Mouse (Mus musculus) kidney, postnatal 10 days (tissue): ENCODE results near the gene Atg7.
"Not testable (repeated sequence)": the region's sequence is repeated elsewhere in the genome, so short reads cannot be mapped to it uniquely, and the experiment has no call there.

ENCODE experiments used
- DNase-seq: peaks from one replicate; pipeline ENCODE4 v3.0.0; 2021; ENCODE audit warnings: mixed read lengths

Atg7 gene

DNA sequence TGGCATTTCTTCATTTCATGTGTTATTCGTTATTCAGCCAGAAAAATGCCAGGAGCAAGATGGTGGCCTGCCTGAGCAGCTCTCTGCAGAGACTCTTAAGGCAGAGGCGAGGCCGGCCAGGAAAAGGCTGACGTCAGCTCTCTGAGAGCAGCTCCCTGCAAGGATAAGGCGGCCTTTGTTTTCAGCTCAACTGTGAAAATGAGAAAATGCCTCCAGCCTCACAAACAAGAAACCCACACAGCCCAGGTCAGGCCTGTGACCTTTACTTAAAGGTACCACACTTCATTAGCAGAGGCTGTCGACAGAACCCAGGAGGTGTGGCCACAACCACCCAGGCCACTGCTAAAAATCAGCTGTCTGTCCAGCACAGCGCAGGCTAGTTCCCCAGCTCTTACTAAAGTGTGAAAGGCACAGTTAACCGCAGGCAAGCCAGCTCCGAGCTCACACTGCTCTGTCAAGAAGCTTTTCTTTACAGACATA lies 240.4 kb downstream of the Atg7 start:
- peak; percentile 86 for DNase-seq

DNA sequence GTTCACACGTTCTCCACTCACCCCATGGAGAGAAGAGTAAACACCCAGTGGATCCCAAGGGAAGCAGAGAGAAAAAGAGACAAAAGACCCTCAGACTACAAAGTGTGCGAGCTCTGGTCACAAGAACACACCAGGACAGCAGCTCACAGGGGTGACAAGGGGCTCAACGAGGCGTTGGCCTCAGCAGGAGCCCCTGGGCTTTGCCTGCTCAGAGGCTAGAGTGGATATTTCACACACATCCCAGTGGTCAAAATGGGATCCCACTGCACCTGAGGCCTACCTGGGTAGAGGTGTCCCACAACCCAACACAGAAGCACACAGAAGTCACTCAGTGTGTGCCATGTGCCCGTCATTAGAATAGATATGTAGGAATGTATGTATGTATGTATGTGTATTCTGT lies 242.2 kb downstream of the Atg7 start:
- DNase-seq = no peak

DNA sequence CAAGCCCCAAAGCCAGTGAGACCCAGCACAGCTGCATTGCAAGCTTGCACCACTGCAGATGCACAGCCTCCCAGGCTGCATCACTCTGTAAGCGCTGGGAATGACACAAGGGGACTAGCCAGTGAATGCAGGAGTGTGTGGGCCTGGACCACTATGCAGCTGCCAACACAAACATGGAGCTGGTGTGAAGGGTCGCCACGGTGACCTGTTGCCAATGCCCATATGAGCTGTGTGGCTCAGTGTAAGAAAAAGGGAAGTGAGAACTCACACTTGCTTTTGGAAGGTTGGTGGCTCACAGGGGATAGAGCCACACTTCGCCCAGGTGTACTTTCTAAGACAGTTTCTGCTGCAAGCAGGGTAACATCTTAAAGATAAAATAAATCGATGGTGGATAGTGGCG lies 243.1 kb downstream of the Atg7 start:
- DNase-seq = no peak

DNA sequence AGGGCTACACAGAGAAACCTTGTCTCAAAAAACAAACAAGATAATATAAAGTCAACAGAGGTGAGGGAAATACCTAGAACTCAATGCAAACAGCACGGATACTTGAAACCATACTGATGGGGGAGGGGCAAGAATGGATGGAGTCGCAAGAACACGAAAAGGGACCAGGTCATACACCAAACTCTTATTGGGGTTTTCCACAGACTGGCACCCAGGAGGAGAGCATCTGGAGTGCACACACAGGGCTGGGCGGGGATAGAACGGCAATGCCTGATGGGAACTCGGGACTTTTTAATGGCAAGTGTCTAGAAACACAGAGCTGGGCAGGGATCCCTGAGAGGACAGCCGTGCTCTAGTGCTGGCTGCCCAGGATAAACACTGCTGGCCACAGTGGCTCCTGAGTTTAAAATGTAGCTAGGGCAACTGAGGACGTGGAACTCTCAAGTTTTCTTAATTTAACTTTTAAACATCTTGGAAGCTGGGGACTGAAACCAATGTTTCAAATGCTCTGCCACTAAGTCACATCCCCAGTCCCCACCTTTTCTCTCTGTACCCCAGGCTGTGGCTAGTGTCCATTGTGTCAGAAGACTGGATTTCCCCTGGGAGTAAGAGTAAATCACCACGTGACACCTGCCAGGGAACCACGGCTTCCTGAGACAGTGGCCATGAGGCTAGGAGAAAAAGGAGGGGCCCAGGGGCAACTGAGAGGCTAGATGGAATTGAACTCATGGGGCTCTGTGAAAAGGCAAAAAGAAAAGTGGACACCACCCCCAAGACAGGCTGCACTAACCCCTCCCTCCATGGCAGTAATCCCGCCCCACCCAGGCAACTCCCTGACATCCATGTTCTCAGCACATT lies 243.8 kb downstream of the Atg7 start:
- DNase-seq = no peak

DNA sequence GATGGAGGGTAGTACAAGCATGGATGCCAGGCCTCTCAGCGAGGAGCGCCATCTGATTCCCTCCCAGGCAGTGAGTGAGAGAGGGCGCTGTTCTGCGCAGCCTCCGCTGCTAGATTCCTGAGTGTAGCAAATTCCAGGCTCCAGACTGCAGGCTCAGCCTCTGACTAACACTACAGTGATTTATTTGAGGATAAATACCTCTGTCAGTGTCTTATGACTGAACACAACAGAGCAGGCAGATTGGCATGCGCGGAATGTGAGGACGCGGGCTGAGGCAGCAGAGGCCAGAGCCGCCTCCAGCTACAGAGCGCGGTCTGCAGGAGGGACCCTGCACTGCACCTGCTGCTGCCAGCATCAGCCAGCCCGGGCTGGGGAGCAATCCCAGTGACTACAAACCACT lies 246.0 kb downstream of the Atg7 start:
- peak; percentile 93 for DNase-seq

DNA sequence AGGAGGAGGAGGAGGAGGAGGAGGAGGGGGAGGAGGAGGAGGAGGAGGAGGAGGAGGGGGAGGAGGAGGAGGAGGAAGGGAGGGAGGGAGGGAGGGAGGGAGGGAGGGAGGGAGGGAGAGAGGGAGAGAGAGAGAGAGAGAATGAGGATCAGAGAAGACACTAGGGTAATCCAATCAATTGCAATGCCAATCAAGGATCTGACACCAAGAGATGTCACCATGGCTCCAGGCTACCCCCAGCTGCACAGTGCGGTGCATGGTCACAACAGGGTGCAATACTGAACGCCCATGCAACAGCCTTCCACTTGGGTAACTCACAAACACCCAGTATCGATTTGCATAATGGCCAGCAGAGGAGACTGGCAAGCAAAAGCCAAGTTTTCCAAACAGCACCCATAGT lies 247.1 kb downstream of the Atg7 start:
- not testable (repeated sequence) for DNase-seq

DNA sequence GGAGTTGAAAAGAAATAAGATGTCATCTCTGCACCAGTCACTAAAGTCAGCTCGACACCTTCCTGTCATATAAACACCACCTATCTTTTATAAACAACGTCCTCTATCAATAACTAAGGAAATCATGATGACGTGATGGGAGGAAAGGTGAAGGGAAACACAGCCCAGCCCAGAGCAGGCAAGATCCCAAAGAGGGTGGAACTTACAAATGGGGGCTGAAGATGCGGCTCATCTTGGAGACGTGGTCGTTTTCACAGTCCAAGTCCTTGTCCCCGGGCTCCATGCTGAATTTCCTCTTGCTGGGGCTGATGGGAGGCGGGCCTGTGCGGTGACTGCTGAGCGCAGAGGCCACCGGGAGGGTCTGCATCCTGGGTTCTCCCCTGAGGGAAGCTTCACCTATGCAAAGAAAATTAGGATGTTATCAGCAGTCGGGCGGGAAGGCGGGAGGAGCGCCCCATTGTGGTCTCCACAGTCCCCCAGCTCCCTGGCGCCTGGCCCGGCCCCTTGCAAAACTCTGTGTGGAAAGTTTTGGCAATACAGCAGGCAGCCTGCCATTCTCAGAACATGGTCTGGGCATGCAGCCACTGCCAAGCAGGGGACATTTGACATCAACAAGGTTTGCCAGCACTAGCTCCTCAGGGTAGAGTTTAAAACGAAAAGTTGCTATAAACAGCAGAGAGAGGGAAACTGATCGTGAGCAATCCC lies 247.7 kb downstream of the Atg7 start:
- DNase-seq = peak; percentile 86

DNA sequence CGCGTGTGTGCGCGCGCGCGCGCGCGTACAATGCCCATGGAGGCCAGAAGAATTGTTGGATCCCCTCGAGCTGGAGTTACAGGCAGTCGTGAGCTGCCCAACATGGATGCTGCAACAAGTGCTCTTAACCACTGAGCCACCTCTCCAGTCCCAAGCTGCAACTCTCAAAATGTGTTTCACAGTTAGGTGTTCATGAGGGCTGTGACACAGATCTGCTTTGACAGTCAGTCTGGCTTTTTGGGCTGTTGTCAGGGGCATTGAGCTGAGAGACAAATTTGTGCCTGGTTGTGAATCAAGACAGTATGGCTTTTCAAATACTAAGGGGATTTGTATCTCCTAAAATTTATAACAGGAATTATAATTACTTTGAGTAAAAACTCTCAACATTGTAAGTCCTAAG lies 248.4 kb downstream of the Atg7 start:
- no peak for DNase-seq

DNA sequence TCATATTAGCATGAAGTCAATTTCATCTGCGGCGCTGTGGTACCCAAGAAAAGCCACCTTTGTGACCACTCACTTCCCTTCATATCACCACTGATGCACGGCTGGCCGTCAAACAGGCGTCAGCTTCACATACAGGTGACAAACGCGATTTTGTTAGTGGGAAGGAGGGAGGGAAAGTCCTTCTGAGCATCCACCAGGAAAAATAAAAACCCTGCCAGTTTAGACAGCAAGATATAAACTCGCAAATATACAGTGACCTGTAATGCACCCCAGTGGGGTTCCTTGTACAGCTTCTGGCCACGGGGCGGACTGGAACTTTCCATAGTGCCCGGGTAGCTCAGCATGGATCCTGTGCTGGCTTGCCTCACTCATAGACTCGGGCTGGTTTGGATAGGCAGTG lies 248.9 kb downstream of the Atg7 start:
- DNase-seq = no peak

DNA sequence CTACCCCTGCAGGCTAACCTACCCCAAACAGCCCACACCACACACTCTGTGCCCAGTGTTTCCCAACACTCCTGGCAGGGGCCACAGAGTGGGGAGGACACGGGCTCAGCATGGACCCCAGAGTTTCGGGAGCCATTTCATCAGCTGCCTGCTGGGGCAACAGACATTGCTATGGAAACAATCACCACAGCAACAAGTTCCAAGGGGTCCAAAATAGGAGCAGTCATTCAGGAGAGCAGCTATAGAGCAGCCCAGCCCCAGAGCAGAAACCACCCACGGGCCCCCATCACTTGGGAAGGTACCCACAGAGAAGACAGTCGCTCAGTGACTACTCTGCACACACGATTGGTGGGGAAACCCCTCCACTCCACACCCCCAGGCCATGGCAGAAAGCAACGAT lies 249.5 kb downstream of the Atg7 start:
- DNase-seq = no peak

DNA sequence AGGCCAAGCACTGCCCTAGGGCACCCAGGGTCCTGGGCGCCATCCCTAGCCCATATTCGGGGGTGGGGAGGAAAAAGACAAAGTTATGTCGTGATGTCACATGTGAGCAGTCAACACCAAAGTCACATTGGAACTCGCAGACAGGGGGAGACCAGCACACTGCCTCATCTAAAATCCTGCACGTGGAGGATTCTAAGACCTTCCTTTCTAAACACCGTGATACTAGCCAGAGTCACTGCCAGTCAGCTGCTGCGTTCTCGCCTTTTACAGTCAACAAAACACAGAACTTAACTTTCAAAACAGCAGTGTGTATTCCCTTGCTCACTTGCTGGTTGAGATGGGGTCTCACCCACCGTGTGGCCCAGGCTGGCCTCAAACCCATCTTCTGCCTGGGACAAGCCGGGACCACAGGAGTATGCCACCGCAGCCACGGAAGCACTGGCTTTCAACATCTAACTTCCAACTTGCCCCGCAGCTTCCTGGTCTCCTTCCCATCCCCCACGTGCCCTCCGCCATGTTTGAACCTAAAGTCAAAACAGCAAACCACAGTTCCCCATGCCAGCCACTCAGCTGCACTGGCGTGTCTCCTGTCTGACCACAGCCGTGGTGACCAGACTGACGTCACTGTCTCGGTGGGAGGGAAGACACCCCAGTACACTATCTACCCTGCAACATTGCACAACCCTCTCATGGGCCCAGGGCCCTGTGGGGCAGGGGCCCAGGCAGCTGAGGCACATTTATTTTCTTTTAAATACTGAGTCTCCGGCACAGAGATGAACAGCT lies 250.7 kb downstream of the Atg7 start:
- DNase-seq = peak; percentile 58

DNA sequence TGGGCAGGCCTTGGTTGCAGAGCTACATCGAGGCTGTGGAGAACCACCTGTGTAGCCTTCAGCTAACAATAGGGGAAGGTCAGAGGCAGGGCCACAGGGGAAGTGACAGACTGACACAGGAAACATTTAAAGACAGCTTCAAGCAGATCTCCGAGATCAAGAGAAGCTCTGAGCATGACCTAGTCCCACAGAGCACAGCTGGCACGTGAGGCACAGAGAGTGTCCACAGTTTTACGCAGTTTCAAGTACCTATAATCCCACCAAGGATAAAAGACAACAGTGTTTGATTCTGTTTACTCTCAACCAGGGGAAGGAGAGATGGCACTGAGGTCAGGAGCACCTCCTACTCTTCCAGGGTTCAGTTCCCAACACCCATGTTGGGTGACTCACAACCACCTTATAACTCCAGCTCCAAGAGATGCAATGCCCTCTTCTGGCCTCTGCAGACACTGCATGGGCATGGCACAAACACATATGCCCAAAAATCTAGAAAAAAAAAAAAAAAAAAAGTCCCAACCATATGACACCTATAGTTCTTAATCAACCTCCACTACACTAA lies 251.7 kb downstream of the Atg7 start:
- DNase-seq = no peak

DNA sequence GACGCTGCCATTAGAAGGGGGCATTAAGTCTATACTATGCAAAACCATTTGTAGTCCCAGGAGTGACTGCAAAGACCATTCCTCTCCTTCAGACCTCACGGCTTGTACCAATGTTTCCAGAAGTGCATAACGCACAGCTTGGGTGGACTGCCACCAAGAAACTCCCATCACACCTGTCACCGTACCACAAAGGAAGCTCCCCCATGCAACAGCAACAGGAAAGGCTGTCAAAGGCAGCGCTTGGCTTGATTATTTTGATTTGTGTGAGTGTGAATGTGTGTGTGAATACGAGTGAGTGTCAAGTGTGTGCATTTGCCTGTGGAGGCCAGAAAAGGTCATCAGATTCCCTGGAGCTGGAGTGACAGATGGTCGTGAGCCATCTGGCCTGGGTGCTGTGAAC lies 252.3 kb downstream of the Atg7 start:
- no peak for DNase-seq

DNA sequence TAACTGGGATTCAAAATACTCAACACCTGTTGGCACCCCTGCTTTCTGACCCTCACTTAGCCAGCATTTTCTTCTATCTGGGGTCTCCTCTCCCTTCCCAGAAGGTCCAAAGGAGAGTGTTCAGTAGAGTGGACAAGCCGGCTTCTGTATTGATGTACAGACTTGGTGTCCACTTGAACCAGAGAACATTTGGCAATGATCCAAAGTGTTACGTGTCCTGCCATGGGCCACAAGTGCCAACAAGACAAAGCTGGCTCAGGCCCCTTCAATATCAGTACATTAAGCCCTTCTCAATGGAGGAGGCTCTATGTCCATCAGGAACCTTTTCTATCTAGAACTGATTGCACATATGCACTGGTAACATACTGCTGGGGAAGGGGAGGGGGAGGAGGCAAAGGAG lies 253.4 kb downstream of the Atg7 start:
- no peak for DNase-seq

DNA sequence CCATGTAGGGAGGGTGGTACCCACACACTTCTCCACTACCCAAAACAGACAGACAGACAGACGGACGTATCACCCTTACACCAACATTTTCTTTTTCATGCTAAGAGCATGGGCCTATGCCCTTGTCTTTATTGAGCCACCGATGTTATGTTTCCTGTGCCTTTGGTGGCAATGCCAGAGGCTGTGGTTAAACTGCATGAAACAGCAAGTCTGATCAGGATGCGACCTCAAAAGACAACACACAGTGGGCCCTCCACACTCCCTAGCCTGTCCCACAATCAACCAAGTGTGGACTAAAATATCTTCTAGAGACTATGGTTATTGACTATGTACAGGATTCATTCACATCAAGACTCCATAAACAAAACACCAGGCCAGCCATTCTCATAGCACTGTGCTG lies 256.1 kb downstream of the Atg7 start:
- DNase-seq = no peak

DNA sequence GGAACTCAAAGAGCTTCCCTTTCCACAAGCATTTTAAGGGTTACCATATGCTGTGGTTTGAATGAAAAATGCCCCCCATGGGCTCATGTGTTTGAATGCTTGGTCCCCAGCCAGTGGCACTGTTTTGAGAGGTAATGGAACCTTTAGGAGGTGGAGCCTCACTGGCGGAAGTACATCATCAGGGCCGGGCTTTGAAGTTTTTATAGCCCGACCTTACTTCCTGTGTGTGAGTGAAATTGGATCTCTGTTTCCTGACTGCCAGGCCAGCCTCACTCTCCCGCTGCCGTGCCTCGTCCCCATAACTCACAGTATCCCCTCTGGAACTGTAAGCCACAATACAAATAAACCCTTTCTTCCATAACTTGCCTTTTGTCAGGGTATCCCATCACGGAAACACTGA lies 256.8 kb downstream of the Atg7 start:
- peak; percentile 51 for DNase-seq

DNA sequence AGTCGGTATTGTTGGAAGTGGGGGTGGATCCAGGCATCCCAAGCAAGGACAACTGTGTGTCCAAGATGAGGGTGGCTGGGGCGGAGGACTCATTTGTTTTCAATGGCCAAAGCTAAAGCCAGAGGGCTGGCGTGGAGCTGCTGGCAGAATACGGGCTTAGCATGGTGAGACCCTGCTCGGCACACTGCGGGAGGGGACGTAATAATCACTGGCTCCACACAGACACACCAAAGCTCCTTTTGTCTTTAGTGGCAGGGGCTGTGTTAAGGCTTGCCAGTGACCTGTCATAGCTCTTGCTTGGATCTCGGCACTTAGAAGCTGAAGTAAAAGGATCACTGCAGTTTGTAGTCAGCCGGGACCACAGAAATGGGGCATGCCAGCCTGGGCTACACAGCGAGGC lies 257.3 kb downstream of the Atg7 start:
- no peak for DNase-seq

DNA sequence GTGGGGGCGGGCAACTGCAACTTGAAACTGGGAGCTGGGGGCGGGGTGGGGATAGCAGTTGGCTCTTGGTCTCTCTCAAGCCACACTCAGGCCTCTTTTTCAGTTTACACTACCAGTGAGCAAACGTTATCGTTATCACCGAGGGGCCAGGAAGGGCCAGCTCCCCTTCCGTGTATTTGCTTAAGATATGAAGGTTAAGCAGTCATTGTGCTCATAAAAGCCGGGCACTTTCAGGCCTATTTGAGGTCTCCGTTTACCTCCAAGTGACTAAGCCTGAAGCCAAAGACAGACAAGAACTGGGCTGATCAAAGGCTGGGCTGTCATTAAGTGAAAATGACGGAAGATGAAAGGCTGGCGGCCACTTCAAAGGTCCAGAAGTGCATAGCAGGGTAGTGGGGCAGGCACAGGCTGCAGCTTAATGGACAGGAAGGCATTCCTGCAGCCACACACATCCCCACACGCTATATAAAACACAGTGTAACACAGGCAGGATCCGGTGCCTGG lies 258.5 kb downstream of the Atg7 start:
- DNase-seq = peak; percentile 58

DNA sequence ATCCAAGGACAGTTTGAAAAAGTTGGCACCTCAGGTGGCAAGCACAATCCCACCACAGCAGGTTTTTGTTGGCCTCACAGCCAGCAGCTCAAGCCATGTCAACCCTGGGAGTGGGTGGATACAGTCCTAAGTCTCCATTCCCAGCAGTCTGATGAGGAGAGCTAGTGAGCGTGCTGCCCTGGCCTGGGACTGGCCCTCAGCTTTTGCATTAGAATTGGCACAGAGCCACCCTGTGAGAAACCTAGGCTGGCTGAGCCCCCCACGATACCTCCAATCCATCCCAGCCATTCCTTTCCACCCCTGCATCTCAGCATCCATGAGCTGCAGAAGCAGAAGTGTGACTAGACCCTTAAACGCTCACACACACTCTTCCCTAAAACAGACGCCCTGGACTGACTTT lies 259.0 kb downstream of the Atg7 start:
- DNase-seq = no peak

DNA sequence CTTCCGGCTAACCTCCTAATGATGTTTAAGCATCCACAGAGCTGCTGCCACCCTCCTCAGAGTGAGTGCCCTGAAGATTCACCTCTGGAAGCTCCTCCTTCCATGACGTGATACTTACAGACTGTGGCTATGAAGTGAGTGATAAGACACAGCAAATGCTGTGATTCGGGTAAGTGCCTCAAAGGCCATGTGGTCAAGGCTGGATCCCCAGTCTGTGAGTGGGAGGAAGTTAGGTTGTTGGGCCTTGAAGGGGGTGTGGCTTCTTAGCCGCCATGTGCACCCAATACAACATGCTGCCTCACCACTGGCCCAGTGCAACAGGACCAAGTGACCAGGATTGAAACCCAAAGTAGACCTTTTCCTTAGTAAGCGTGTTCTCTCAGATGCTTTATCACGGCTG lies 261.3 kb downstream of the Atg7 start:
- DNase-seq = no peak

DNA sequence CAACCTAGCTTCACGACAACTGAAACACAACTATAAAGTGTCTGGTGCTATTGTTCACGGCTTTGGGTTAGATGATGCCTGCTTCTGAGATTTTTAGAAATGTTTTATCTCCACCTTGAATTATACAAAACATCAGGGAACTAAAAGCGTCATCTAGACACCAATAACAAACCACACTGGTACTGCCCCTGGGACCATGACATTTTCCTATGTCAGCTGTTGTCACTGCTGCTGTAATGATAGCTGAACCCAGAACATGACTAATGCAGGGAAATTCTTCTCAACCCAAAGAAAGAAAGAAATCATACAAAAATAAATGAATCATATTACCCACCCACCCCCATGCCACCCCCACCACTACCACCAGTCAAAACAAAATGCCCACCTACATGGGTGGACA lies 261.9 kb downstream of the Atg7 start:
- DNase-seq = no peak

DNA sequence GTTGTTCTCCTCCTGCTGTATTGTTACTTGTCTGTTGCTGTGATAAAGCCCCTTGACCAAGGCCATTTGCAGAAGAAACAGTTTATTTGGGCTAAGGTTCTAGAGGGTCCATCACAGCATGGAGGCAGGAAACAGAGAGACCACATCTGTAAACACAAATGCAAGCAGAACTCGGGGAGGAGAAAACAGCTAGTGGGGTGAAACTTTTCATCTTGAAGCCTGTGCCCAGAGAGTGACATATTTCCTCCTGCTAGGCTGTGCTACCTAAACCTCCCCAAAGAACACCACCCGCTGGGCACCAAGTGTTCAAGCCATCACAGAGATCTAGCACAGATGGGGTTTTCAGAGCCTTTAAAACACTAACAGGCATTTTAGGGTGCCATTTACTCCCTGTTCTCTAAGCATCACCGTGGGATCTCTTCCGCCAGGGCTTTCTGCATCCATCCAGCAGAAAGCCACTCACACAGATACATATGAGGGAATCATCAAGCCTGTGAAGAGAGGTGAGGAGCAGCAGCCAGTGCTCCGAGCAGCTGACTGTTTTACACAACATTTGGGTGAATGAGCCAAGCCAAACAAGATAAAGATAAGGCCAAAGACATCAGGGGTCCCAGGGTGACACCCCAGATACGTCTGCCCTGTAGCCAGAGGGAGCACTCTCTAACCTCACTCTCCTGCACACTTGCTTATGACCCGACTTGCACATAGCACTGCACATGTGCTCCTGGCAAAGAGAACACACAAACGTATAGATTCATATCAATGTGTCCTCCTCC lies 262.5 kb downstream of the Atg7 start:
- no peak for DNase-seq
